Mouse (Mus musculus) liver, embryonic 14.5 days (tissue): ENCODE data around the gene Apol9b.

Experiments used
- CTCF ChIP-seq: IDR thresholded peaks from 2 replicates; pipeline ENCODE4 v1.5.1; 2016; ENCODE audit warnings: antibody characterized with exemption, low read depth, control low read depth
- EP300 ChIP-seq: IDR thresholded peaks from 2 replicates; pipeline ENCODE4 v1.6.1; 2016; ENCODE audit warnings: antibody characterized with exemption, low read depth

DNA sequence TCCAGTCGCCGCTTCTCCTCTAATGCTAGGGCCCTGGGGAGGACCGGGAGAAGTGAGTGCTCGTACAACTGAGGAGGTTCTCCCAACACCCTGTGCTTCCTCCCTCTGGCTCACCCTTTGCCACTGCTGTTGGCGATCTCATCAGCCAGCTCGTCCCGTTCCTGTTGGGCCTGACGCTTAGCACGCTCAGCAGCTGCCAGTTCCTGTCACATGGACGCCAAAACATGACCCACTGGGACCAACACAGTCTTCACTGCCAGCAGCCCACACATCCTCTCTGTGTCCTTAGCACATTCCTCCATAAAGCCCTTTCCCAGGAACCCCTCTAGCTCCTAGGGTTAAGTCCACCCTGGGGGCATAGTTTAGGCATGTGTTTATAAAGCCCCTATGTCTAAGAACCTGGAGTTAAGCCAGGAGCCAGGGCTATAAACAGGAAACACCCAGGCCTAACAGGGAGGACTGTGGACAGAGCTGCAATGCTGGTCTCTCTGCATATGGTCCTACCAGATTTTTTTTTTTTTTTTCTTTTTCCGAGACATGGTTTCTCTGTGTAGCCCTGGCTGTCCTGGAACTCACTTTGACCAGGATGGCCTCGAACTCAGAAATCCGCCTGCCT, 35.7 kb downstream of the Apol9b start:
- no peak for TF ChIP-seq CTCF
- no peak for TF ChIP-seq EP300
